Mouse (Mus musculus) kidney, adult 2 months (tissue): ENCODE data around the gene Th. TPM values are rescaled to one million over a fixed set of nuclear protein-coding genes. Genes with fewer than 3 reads are reported as not detected.

Source experiments
- DNase-seq: peaks from one replicate; pipeline ENCODE4 v3.0.0; 2021
- H3K27ac ChIP-seq: fragments of 200-500 bp; 2 replicates; pipeline ENCODE4 v1.5.1; 2012; ENCODE audit warnings: low read depth, low read length, control low read depth, inconsistent platforms; ENCODE audit not compliant: insufficient read depth
- H3K27me3 ChIP-seq: fragments of 200-500 bp; replicated peaks from 2 replicates; pipeline ENCODE4 v1.6.1; 2012; ENCODE audit warnings: mild to moderate bottlenecking, moderate library complexity, low read length, inconsistent platforms; ENCODE audit not compliant: control insufficient read depth, insufficient read depth
- H3K36me3 ChIP-seq: fragments of 200-500 bp; 2 replicates; pipeline ENCODE4 v1.6.1; 2012; ENCODE audit warnings: mild to moderate bottlenecking, moderate library complexity, low read length, inconsistent platforms; ENCODE audit not compliant: control insufficient read depth, insufficient read depth
- H3K4me1 ChIP-seq: fragments of 200-500 bp; 2 replicates; pipeline ENCODE4 v1.6.1; 2011; ENCODE audit warnings: low read length; ENCODE audit not compliant: control insufficient read depth, insufficient read depth
- H3K4me3 ChIP-seq: fragments of 200-500 bp; 2 replicates; pipeline ENCODE4 v1.5.1; 2011; ENCODE audit warnings: mild to moderate bottlenecking, low read depth, low read length, control low read depth; ENCODE audit not compliant: insufficient read depth
- CTCF ChIP-seq: fragments of 200-500 bp; conservative IDR thresholded peaks from 2 replicates; pipeline ENCODE4 v1.5.1; 2011; ENCODE audit warnings: low read depth, mild to moderate bottlenecking, control low read depth, low read length, moderate library complexity, mixed read lengths; ENCODE audit not compliant: insufficient read depth, insufficient read length
- POLR2A ChIP-seq: fragments of 200-500 bp; IDR thresholded peaks from one replicate; pipeline ENCODE4 v1.6.1; 2011; ENCODE audit warnings: low read depth, low read length, control low read depth
- WGBS: fragments of 180-500 bp; shearing (Covaris S2); methylation state at CpG from one replicate; pipeline ENCODE4 v1.1.7; 2018; 5-methylcytosine and 5-hydroxymethylcytosine counted together
- polyA plus RNA-seq: library from polyadenylated mRNA; depleted of rRNA; stranded (reverse); fragments of >200 nt; gene quantifications from 2 replicates; pipeline ENCODE4 v1.2.3, GENCODE M21; 2012

The Th gene
- polyA plus RNA-seq, 1 experiment, result 5.9 TPM

DNA sequence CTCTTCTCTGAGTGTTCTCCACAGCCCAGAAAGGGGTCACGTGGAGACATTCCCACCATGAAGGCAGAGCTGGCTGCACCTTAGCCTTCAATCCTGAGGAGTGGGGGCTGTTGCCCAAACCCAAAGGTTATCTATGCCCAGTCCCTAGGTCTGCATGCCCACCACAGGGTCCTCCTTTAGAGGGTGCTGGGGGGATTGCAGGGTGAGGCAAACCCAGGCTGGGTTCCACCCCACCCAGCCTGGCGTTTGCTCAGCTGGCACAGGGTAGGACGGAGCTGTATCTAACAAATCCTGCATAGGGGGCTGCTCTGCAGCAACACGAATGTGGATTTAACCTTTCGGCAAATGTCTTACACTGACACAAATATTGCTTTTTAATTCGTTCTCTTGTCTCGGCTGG, 29.2 kb downstream of the Th start:
- WGBS, result 75% methylated on average over 7 of the region's 7 CpGs
- no peak overlapping the region for H3K4me3 ChIP-seq

DNA sequence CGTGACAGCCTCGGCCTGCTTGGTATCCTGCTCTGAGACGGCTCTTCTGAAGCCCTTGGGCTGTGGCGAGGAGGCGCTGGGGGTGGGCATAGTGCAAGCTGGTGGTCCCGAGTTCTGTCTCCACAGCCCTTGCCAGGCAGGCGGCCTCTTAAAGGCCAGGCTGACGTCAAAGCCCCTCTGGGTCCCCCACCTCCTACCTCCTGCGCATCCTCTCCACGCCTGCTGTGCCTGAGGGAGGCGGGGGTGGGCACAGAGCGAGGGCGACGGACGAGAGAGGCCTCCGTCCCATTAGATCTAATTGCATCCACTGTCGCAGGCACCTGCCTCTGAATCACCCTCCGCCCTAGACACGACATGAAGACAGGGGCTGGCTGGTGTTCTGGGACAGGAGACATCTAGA, 31.1 kb downstream of the Th start:
- no peak overlapping the region for H3K27ac ChIP-seq
- no peak for TF ChIP-seq POLR2A
- TF ChIP-seq CTCF, result no peak
- WGBS, result 68% methylated on average over 19 of the region's 19 CpGs
- H3K4me3 ChIP-seq, result no peak overlapping the region
- no peaks in the 10 kb centered on the region for H3K4me1 ChIP-seq
- no peak for DNase-seq
- no peaks in the 10 kb centered on the region for H3K36me3 ChIP-seq
- no peaks in the 10 kb centered on the region for H3K27me3 ChIP-seq

More for the DNA sequence above, 29.2 kb downstream of the Th start:
- H3K4me1 ChIP-seq, result no peaks in the 10 kb centered on the region
- no peaks in the 10 kb centered on the region for H3K27me3 ChIP-seq
- no peak for DNase-seq
- H3K27ac ChIP-seq, result no peak overlapping the region
- TF ChIP-seq POLR2A (no peak), CTCF (no peak)
- H3K36me3 ChIP-seq, result no peaks in the 10 kb centered on the region

DNA sequence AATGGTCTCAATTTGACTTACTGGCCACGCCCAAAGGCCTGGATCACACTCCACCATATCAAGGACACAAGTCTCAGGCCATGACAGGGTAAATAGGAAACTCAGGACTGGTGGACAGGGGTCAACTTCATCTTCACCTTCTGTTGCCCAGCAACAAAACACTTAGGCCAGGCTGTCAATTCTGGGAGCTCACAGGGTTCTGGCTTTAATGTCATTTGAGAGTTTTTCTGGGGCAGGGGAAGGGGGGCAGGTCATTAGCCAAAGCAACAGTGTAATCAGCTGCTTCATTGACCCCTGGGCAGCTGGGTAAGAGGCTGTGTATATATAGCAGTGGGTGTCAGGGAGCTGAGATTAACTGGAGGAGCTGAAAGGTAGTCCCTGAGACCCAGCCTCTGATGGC, 33.5 kb downstream of the Th start:
- no peak overlapping the region for H3K4me3 ChIP-seq
- no peak for TF ChIP-seq POLR2A
- TF ChIP-seq CTCF, result no peak
- H3K27me3 ChIP-seq, result no peaks in the 10 kb centered on the region
- no peaks in the 10 kb centered on the region for H3K36me3 ChIP-seq
- 68% methylated on average over 1 of the region's 1 CpGs for WGBS
- DNase-seq, result no peak
- no peaks in the 10 kb centered on the region for H3K4me1 ChIP-seq
- H3K27ac ChIP-seq, result no peak overlapping the region

DNA sequence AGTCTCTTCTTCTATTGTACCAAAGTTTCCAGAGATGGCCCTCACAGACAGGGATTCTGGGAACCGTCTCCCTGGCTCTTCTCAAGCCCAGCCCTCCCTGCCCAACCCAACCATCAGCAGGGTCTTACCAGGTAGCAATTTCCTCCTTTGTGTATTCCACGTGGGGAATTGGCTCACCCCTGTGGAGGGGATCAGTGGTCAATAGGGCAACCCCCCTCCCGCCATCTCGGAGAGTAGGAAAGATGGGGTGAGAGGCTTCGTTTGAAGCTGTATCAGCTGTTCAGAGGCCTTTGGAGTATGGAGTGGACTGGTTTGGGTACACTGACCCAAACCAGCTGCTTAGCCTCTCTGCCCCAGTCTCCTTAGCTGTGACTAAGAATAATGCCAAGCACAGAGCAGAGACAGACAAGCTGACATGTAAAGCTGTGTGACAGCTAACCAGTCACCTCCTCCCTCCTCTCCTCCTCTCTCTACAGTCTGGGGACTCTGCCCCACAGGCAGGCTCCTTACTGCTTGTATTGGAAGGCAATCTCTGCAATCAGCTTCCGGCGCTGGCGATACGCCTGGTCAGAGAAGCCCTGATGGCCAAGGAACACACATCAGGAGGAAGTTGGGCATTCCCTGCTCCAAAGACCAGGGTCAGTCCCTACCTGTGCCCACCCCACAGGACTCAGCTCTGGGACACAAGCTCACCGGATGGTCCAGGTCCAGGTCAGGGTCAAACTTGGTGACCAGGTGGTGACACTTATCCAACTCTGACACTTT, 34.8 kb downstream of the Th start:
- Histone ChIP-seq H3K27me3 (no peaks in the 10 kb centered on the region), H3K4me3 (no peak overlapping the region), H3K4me1 (no peaks in the 10 kb centered on the region), H3K36me3 (no peaks in the 10 kb centered on the region), H3K27ac (no peak overlapping the region)
- WGBS, result 77% methylated on average over 10 of the region's 10 CpGs
- no peak for DNase-seq
- TF ChIP-seq CTCF (no peak), POLR2A (no peak)

DNA sequence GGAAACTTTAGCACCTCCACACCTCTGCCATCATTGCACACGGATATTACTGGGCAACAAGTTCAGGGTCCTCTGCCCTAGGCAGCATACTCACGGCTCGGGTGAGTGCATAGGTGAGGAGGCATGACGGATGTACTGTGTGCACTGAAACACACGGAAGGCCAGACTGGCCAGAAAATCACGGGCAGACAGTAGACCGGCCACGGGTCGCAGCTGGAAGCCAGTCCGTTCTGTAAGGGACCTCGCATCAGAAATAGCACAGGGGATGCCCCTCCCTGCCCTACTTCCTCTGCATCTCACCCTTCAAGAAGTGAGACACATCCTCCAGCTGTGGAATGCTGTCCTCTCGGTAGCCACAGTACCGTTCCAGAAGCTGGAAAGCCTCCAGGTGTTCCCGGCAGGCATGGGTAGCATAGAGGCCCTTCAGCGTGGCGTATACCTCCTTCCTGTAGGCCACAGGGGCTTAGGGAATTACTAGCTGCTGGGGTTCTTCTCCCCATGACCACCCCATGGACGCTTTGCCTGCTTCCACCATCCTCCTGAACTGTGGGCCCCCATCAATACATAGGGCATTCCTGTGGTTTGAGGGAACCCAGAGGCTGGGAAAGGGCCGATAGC, 35.6 kb downstream of the Th start:
- no peaks in the 10 kb centered on the region for H3K27me3 ChIP-seq
- no peak for DNase-seq
- 70% methylated on average over 18 of the region's 18 CpGs for WGBS
- no peak overlapping the region for H3K27ac ChIP-seq
- H3K36me3 ChIP-seq, result no peaks in the 10 kb centered on the region
- no peak overlapping the region for H3K4me3 ChIP-seq
- TF ChIP-seq CTCF, result no peak
- TF ChIP-seq POLR2A, result no peak
- H3K4me1 ChIP-seq, result no peaks in the 10 kb centered on the region

DNA sequence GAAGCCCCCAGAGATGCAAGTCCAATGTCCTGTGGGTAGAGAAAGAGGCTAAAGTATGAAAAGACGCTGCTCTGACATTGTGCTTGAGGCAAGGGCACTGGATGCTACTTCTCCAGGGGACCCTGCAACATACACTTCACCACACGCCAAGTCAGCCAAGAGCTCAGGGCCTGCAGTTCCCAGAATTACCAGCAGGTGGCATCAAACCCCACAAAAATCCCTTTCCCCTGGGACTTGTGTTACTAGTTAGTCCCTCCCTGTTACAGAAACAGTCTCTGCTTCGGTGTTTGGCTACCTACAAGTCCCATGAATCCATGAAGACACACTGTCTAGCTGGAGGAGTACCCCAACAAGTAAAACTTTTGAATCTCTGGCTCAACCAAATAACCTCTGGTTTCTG, 36.3 kb downstream of the Th start:
- no peaks in the 10 kb centered on the region for H3K36me3 ChIP-seq
- WGBS, result 6% methylated on average over 3 of the region's 3 CpGs
- H3K27ac ChIP-seq, result no peak overlapping the region
- peak; percentile 92 for TF ChIP-seq CTCF
- no peak for TF ChIP-seq POLR2A
- H3K4me1 ChIP-seq, result no peaks in the 10 kb centered on the region
- no peak overlapping the region for H3K4me3 ChIP-seq
- H3K27me3 ChIP-seq, result no peaks in the 10 kb centered on the region
- peak; percentile 74 for DNase-seq

DNA sequence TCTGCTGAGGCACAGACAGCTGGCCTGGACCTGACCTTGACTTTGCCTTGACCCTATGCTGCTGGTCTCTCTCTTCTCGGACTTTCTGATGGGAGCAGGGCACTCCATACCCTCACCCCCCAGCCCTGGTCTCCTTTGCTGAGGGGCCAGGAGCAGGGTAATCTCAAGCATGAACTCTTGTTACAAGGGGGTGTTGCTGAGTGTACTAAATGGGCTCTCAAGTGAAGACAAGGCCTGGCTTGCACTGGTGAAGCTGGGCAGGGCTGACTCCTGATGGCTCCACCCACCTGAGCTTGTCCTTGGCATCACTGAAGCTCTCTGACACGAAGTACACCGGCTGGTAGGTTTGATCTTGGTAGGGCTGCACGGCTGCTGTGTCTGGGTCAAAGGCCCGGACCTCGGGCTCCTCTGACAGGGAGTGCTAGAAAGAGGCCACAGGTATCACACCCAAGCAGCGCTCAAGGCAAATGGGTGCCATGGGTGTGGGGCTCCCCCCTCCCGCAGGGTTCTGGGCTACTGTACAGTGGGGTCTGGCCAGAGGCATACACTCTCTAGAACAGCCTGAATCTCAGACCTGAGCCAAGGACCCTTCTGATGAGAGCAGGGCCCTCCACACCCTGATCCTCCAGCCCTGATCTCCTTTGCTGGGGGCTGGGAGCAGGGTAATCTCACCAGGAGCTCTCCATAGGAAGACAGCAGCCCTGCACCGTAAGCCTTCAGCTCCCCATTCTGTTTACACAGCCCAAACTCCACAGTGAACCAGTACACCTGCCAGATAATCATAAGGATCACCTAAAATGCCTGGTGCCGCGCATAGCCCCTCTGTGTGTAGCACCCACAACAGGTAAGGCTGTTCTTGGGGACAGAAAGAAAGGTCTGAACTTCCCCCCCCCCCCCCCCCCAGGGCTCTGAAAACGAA, 36.9 kb downstream of the Th start:
- Histone ChIP-seq H3K27ac (no peak overlapping the region), H3K27me3 (no peaks in the 10 kb centered on the region), H3K36me3 (no peaks in the 10 kb centered on the region), H3K4me3 (no peak overlapping the region), H3K4me1 (no peaks in the 10 kb centered on the region)
- DNase-seq, result no peak
- TF ChIP-seq CTCF, result no peak
- TF ChIP-seq POLR2A, result no peak
- 68% methylated on average over 12 of the region's 12 CpGs for WGBS
